Mouse (Mus musculus): ENCODE measurements around the gene Cfd.

The Cfd gene

GRCm38 (mm10) chr10:79890670-79891069 lies at the start of gene Cfd:
TSS of gene Cfd (plus strand) at chr10:79890853.
- no peak for DNase-seq (ENCODE audit: inconsistent age in 2 of 2, low spot score in 1 of 2)

DNA sequence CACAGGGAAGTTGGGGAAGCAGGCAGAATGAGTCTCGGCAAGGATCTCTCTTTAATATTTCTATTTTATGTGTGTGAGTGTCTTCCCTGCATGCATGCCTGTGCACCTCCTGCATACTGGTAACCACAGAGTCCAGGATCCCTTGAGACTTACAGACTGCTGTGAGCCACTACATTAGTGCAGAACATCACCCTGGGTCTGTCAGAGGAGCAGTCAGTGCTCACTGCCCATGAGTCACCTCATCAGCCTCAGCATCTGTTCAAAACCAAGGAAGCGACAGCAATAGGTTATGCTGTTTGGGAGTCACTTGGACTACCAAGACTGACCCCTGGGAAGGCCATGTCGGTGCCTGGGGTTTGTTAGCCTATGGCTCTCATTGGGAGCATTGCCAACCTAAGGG lies 48.3 kb upstream of the Cfd start:
- no peak for DNase-seq (ENCODE audit: inconsistent age in 2 of 2, low spot score in 1 of 2)

- peak in 1 of 2 experiments; percentile 76 for DNase-seq (ENCODE audit: inconsistent age in 2 of 2, low spot score in 1 of 2)
Observed at GRCm38 (mm10) chr10:79843476-79843875, 47.2 kb upstream of the Cfd start.

DNA sequence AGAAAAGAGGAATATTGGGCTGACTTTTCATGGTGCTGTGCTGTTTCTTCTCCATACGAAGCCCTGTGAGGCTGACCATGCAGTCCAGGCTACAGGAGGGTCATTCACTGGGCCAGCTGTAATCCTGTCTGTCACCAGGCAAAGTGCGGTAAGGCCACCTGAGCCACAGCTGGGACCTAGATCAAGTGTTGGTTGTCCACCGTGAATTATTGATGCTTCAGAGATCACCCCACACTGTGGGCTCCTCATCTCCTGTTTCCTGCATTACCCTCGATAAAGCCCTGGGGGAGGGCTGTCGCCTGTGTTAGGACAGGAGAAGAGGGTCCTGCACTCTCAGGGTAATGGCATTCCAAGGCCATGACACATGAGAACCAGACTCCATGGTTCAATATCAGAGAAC lies 44.1 kb upstream of the Cfd start:
- no peak for DNase-seq (ENCODE audit: inconsistent age in 2 of 2, low spot score in 1 of 2)

DNA sequence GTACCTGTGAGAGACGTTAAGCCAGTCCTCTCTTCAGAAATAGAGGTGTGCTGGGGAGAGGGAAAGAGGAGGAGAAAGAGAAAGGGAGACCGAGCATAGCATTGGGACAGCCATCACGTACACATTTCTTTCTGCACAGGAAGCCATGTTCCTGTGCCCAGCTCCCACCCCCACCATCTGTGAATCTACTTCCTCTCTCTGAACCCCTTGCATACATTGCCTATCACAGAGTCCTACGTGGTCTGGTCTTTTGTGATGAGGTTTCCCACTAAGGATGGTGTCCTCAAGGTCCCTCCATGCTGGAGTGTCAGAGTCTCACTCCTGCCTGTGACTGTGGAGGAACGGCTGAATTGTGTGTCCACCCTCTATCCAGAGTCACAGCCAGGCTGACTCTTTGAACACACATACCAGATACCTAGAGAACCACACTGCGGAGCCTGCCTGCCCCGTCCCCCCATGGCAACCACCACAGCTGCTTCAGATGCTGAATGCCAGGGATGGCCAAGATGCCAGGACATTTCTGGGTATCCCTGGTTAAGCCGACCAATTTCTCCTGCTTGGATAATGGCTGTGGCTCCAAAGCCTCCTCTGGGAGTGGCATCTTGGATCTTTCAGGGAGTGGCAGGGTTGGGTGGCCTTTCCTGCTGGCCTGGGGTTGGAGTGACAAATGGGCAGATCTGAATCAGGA lies 40.6 kb upstream of the Cfd start:
- no peak for DNase-seq (ENCODE audit: inconsistent age in 2 of 2, low spot score in 1 of 2)

DNA sequence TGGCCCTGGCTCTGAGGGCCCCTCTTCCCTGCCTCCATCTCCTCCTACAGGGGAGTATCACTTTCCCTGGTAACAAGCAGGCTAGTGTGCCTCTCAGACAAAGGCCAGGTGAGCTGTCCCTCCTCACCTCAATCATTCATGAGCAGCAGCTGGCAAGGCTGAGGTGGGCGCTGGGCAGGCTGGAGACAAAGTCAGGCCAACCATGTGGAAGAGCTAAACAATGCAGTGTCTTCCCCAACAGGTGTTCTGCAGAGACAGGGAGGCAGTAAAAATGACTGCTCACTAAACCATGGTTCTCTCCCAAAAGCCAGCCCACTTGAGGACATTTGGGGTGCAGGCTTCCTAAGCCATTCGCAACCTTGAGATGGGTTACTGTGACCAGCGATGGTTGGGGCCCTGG lies 39.0 kb upstream of the Cfd start:
- no peak for DNase-seq (ENCODE audit: inconsistent age in 2 of 2, low spot score in 1 of 2)

GRCm38 (mm10) chr10:79852107-79852789 lies 38.4 kb upstream of the Cfd start:
- DNase-seq (ENCODE audit: inconsistent age in 2 of 2, low spot score in 1 of 2): peak; percentile 62 to 75

DNA sequence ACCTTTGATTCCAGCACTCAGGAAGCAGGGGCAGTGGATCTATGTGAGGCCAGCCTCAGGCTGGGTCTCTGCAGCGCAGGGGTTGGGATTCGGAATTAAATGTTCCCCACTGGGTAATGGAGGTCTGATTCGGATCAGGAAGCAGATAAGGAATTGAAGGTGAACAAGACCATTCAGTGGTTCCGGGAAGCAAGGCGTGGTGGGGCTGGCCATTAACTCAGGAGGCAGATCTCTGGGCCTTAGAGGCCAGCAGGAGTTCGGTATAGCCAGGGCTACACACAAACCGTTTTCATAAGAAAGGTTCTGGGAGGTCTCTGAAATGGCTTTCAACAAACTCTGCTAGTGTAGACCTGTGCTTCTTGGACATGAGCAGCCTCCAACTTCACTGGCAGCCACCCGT lies 37.8 kb upstream of the Cfd start:
- no peak for DNase-seq (ENCODE audit: inconsistent age in 2 of 2, low spot score in 1 of 2)

DNA sequence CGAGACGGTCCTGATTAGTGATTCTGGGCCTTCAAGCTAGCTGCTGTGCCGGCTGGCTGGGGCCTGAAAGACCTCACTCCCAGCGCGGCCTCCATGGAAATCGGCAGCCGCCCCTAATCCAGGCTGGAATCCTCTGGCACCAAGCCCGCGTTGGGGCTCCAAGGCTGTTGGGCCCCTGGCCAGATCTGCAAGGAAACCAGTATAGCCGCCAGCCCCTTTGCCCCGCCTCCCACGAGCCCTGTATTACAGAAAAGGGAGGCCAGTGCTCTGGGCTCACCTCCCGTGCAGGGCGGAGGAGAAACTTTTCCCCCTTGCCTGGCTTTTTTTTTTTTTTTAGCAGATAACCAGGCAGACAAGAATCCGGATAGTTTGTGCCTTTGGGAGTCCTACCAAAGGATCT lies 37.3 kb upstream of the Cfd start:
- DNase-seq (ENCODE audit: inconsistent age in 2 of 2, low spot score in 1 of 2): peak; percentile 95 to 98

DNA sequence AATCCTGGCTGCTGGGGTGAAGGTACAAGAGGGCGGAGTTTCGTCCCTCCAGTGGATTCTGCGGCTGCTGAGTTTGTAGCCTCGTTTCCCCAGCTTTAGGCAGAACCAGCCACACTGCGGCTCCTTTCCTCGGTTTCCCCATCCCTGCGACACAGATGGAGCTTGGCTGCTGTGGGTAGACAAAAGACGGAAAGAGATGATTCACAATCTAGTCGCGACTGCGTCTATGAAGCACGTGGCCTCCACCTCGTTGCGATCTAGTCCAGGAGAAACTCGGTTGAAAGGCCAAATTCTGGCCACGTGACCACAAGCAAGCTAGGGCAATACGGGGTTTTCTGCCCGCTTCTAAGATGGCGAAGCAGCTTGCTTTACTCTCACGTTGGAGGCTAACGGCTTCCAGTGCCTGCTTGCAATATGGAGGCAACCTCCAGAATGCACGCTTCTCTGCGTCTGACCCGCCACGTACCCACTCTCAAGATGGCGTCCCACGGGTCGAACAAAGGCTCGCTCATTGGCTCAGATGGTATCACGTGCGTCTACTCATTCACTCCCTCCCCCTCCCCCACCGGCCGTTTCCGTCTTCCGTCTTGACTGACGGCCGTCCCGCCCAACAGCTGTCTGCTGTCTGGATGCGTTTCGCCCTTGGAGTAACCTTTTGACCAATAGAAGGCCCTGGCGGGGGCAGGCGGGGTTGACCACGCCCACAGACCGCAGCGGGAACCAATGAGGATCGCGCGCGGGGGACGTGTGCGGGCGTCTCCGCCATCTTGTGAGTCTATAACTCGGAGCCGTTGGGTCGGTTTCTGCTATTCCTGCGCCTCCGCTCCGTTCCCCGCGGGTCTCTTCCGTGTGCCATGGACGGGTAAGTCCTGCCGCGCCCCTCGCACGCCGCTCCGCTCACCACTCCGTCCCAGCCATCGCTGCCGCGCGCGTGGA lies 36.5 kb upstream of the Cfd start, which contains the start of gene Ptbp1:
Ptbp1 (plus strand) TSS at position 568 of the 936 bp plus-strand sequence.
- peak; percentile 99 for DNase-seq (ENCODE audit: inconsistent age in 2 of 2, low spot score in 1 of 2)

GRCm38 (mm10) chr10:79854801-79855541 lies 35.7 kb upstream of the Cfd start:
- peak; percentile 83 to 93 for DNase-seq (ENCODE audit: inconsistent age in 2 of 2, low spot score in 1 of 2)

GRCm38 (mm10) chr10:79855558-79856184 lies 35.0 kb upstream of the Cfd start:
- DNase-seq (ENCODE audit: inconsistent age in 2 of 2, low spot score in 1 of 2): peak; percentile 67 to 79

DNA sequence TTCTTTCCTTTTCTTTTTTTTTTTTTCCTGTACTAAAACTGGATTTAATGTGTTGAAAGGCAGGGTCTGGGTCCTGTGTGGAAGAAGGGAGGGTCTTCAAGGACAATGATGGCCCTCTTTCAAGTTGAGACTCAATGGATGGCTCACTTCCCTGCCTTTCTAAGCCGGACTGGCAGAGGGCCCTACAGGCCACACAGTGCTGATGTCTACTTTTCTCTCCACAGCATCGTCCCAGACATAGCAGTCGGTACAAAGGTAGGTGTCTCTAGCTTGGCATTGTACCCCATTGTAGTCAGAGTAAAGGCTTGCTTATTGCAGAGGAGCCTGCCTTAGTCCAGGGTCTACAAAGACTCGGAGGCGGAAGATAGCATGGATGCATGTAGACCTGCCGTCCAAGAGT lies 34.4 kb upstream of the Cfd start:
- peak in 1 of 2 experiments; percentile 59 for DNase-seq (ENCODE audit: inconsistent age in 2 of 2, low spot score in 1 of 2)

GRCm38 (mm10) chr10:79856704-79857451 lies 33.8 kb upstream of the Cfd start:
- peak in 1 of 2 experiments; percentile 58 for DNase-seq (ENCODE audit: inconsistent age in 2 of 2, low spot score in 1 of 2)

DNA sequence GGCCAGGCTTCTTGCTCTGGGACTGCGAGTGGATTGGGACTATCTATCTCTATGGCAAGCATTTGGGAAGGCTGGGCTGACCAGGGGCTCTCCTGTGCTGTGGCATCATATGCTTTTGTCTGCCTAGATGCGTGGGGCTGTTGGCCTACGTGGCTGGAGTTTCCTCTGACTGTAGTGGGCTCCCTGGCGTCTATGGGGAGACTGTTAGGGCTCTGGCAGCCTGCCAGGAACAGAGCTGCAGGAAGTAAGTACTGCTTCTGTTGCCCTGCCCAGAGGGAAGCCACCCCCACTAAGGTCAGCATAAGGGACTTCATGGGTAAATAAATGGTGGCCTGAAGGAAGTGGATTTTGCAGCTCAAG lies 33.2 kb upstream of the Cfd start:
- peak; percentile 75 to 87 for DNase-seq (ENCODE audit: inconsistent age in 2 of 2, low spot score in 1 of 2)

DNA sequence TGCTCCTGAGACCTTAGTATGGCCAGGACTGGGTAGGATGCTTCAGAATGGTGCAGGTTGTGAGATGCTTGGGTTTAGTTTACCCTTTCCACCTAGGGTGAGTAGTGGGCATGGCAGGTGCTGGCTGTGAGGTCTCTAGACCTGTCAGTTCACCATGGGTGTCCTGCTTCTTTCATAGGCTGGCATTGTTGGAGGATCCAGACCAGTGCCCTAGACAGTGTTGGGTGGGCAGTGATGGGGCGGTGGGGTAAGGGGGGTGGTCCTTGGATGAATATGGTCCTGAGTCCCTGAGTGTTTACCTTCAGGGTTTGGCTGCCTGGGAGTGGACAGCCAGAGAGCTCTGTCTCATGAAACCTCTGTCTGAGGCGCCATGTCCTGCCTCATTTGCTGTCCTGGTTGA lies 32.8 kb upstream of the Cfd start:
- no peak for DNase-seq (ENCODE audit: inconsistent age in 2 of 2, low spot score in 1 of 2)

DNA sequence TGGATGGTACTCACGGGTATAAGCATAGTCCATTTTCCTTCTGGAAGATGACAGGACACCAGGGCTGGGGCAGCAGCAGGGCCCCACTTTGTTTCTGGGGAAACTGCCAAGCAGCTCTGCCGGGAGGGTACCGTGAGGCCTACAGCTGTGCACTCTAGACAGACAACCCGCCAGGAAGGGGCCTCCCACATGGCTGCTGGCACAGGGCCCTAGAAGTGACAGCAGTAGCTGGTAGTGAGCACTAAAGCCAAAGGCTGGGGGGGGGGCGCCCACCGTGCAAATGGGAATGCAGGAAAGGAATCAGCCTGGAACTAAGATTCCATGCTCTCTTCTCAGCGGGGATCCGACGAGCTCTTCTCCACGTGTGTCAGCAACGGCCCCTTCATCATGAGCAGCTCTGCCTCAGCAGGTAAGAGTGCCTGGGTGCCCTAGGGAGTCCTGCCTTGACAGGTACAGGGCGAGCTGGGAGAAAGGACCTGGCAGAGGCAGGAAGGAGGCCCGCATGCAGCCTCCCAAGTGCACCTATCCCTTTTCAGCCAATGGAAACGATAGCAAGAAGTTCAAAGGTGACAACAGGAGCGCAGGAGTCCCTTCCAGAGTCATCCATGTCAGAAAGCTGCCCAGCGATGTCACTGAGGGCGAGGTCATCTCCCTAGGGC lies 32.1 kb upstream of the Cfd start:
- DNase-seq (ENCODE audit: inconsistent age in 2 of 2, low spot score in 1 of 2): peak; percentile 74 to 82

DNA sequence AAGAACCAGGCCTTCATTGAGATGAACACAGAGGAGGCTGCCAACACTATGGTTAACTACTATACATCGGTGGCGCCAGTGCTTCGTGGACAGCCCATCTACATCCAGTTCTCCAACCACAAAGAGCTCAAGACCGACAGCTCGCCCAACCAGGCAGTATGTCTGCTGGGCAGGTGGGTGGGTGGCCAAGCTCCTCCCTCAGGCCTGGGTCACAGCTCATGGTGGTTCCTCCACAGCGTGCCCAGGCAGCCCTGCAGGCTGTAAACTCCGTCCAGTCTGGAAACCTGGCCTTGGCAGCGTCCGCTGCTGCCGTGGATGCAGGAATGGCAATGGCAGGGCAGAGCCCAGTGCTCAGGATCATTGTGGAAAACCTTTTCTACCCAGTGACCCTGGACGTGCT lies 31.5 kb upstream of the Cfd start:
- no peak for DNase-seq (ENCODE audit: inconsistent age in 2 of 2, low spot score in 1 of 2)
